Mouse (Mus musculus) stomach, embryonic 14.5 days (tissue): ENCODE measurements around the gene Tbx15. TPM values are rescaled to one million over a fixed set of nuclear protein-coding genes. Genes with fewer than 3 reads are reported as not detected.

Experiments
- ATAC-seq: fragments of 200-750 bp; cut with Nextera tagmentation; 2 replicates; pipeline ENCODE4 v1.8.0; 2017; ENCODE audit warnings: low read depth, moderate TSS enrichment; ENCODE audit not compliant: insufficient number of reproducible peaks, insufficient read depth, low FRiP score
- H3K27ac ChIP-seq: fragments of 300-500 bp; sonication (generic); 2 replicates; pipeline ENCODE4 v1.5.1; 2014; ENCODE audit warnings: mild to moderate bottlenecking, low read length, moderate library complexity, mixed read lengths
- H3K27me3 ChIP-seq: fragments of 300-500 bp; sonication (generic); 2 replicates; pipeline ENCODE4 v1.6.1; 2014; ENCODE audit warnings: low read length, control low read depth, mixed read lengths; ENCODE audit not compliant: control insufficient read depth, insufficient read depth
- H3K36me3 ChIP-seq: fragments of 300-500 bp; sonication (generic); 2 replicates; pipeline ENCODE4 v1.6.1; 2014; ENCODE audit warnings: mild to moderate bottlenecking, control low read depth, low read length, moderate library complexity, mixed read lengths; ENCODE audit not compliant: control insufficient read depth, insufficient read depth
- H3K4me1 ChIP-seq: fragments of 300-500 bp; sonication (generic); 2 replicates; pipeline ENCODE4 v1.6.1; 2014; ENCODE audit warnings: low read length, control low read depth, mixed read lengths; ENCODE audit not compliant: control insufficient read depth, insufficient read depth
- H3K4me2 ChIP-seq: fragments of 300-500 bp; sonication (generic); replicated peaks from 2 replicates; pipeline ENCODE4 v1.6.1; 2014; ENCODE audit warnings: low read depth, low read length, control low read depth
- H3K4me3 ChIP-seq: fragments of 300-500 bp; sonication (generic); 2 replicates; pipeline ENCODE4 v1.5.1; 2014; ENCODE audit warnings: low read depth, low read length, control low read depth
- H3K9ac ChIP-seq: fragments of 300-500 bp; sonication (generic); replicated peaks from 2 replicates; pipeline ENCODE4 v1.6.1; 2014; ENCODE audit warnings: low read depth, mild to moderate bottlenecking, control low read depth, low read length, moderate library complexity, mixed read lengths
- H3K9me3 ChIP-seq: fragments of 300-500 bp; sonication (generic); 2 replicates; pipeline ENCODE4 v1.6.1; 2016; ENCODE audit warnings: low read depth, low read length, control low read depth; ENCODE audit not compliant: control insufficient read depth
- WGBS: fragments of 180-500 bp; shearing (Covaris S2); extraction: QIAGEN DNeasy Blood & Tissue Kit; methylation state at CpG from one replicate; pipeline ENCODE4 v1.1.7; 2014; 5-methylcytosine and 5-hydroxymethylcytosine counted together
- polyA plus RNA-seq: library from polyadenylated mRNA; unstranded; fragments of >200 nt; fragmentation: Nextera tagmentation; extraction: Ambion mirVana; gene quantifications from 2 replicates; pipeline ENCODE4 v1.2.1, GENCODE M21; 2014

Tbx15 gene
- polyA plus RNA-seq, 1 experiment from 2014 or later, result 0.13 TPM

DNA sequence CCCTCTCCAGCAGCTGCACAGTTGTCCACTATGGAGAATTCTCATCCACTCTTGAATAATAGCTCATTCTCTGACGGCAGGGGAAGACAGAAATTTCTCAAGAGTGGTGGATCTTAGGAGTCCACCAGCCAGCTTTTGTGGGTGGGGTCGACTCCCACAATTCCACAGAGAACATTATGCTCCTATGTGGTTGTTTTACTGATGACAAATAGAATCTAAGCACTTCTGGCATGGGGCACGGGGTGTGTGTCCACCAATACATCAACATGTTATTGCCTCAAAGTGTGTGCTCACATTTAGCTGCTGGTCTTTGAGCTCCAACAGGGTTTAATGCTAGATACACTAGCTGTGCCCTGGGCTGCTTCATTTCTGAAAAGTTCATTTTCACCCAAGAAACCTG is 6.4 kb downstream of the Tbx15 start:
- H3K9me3 ChIP-seq, result no peaks in the 10 kb centered on the region
- H3K27ac ChIP-seq, result no peak overlapping the region
- H3K9ac ChIP-seq, result no peak overlapping the region
- H3K27me3 ChIP-seq, result peaks cover 79% of the 10 kb centered on the region
- no peak overlapping the region for H3K4me2 ChIP-seq
- no peaks in the 10 kb centered on the region for H3K4me1 ChIP-seq
- no peaks in the 10 kb centered on the region for H3K36me3 ChIP-seq
- no peak overlapping the region for H3K4me3 ChIP-seq
- no peak for ATAC-seq
- WGBS, result 30% methylated on average over 3 of the region's 3 CpGs

DNA sequence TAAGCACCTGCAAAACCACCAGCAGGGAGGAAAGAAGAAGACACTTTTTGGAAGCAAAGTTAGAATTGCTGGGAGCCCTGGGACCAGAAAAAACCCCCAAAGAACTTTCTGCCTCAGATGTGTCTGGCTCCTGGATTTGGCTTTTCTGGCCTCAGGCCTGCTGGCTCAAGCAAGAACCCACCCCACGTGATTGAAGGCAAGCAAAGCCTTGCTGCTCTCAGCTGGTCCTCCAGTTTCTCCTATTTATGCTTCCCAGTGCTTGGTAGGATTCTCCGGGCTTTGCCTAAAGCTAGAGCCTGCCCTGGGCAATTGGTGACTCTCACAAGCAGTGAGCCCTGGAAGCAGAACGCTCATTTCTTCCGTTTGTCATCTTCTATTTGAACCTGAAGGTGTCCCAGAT is 7.4 kb downstream of the Tbx15 start:
- Histone ChIP-seq H3K4me3 (no peak overlapping the region), H3K36me3 (no peaks in the 10 kb centered on the region), H3K4me2 (no peak overlapping the region), H3K27ac (no peak overlapping the region), H3K4me1 (no peaks in the 10 kb centered on the region), H3K9me3 (no peaks in the 10 kb centered on the region), H3K27me3 (peaks cover 73% of the 10 kb centered on the region), H3K9ac (no peak overlapping the region)
- 3% methylated on average over 4 of the region's 4 CpGs for WGBS
- ATAC-seq, result no peak

DNA sequence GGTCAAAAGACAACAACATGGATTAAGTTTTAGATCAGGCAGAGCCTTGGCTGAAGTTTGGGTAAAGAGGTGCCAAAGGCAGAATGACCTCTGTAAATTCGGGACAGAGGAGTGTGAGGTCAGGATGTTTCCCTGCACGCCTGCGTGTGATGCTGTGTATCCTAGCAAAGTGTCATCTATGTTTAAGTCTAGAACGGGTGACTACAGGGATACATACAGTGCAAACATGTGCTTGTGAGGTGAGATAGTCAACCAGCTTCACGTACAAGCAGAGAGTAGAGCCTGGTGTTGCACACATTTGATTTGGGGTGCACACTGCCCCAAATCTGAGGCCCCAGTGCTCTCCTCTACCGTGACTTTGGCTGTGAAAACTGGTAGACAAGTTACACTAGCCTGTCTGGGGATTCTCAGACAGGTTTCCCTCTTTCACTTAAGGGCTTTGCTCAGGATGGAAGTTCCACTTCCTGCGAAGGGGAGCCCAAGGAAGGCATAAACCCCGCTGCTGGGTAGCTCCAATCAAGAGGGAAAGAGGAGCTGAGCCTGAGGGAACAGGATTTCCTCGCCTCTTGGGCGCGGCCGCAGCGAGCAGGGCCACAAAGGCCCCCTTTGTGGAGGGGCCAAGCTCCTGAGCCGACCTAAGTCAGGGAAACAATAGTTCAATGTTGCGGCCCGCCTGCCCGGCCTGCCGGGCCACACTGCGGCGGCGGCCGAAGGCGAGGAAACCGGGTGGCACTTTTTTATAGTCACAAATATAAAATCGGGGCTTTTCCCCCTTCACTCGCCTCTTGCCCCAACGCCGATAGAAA is 8.0 kb downstream of the Tbx15 start:
- Histone ChIP-seq H3K4me3 (no peak overlapping the region), H3K9me3 (no peaks in the 10 kb centered on the region), H3K36me3 (no peaks in the 10 kb centered on the region), H3K4me2 (no peak overlapping the region), H3K9ac (no peak overlapping the region), H3K27ac (no peak overlapping the region), H3K4me1 (no peaks in the 10 kb centered on the region), H3K27me3 (peaks cover 71% of the 10 kb centered on the region)
- ATAC-seq, result no peak
- 2% methylated on average over 28 of the region's 28 CpGs for WGBS

DNA sequence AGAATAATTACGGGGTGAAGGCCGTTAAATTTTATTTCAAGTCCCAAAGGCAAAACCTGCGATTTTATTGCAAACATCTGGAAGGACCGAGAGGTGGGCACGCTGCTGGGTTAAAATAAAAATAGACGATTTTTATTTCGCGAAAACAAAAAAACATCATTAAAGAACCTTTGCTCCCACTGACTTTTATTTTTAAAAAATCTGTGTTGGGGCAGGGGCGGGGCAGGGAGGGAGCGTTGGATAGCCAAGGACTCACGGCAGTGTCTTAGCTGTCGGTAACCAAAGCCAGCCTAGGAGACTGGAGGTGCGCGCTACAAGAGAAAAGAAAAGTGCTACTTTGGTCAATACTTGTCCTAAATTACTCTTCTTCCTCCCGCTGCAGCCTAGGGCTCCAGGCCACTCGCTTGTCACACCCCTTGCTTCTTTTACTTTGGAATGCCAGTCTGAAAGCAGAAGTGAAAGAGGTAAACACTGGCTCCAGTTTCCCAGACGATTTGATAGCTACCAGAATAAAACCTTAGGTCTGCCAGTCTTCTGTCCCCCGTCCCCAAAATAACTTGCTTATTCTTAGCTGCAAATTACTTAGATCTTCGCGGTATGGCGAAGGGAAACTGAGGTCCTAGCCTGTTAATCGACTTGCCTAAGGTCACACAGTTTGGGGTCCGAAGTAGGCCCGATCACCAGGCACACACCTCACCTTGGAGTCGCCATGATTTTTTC is 8.8 kb downstream of the Tbx15 start:
- Histone ChIP-seq H3K27ac (no peak overlapping the region), H3K4me3 (no peak overlapping the region), H3K9ac (no peak overlapping the region), H3K4me1 (no peaks in the 10 kb centered on the region), H3K9me3 (no peaks in the 10 kb centered on the region), H3K27me3 (peaks cover 69% of the 10 kb centered on the region), H3K36me3 (no peaks in the 10 kb centered on the region), H3K4me2 (no peak overlapping the region)
- 2% methylated on average over 25 of the region's 25 CpGs for WGBS
- no peak for ATAC-seq

DNA sequence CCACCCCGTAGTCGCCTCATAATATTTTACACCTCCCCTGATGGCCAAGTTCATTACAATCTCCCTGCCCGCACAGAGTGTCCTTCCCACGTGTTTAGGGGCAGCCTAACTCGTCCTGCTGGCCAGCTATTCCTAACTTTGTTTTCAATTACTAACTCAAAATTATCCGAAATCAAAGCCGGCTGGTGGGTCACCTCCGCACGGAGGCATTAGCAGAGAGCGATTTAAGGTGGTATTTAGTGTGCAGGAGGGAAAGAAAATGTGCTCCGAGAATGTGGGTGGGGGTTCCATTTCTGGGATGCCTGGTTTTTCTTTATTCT is 9.3 kb downstream of the Tbx15 start:
- Histone ChIP-seq H3K36me3 (no peaks in the 10 kb centered on the region), H3K27me3 (peaks cover 71% of the 10 kb centered on the region), H3K4me2 (no peak overlapping the region), H3K4me3 (no peak overlapping the region), H3K27ac (no peak overlapping the region), H3K4me1 (no peaks in the 10 kb centered on the region), H3K9ac (no peak overlapping the region), H3K9me3 (no peaks in the 10 kb centered on the region)
- ATAC-seq, result no peak
- 2% methylated on average over 11 of the region's 11 CpGs for WGBS

DNA sequence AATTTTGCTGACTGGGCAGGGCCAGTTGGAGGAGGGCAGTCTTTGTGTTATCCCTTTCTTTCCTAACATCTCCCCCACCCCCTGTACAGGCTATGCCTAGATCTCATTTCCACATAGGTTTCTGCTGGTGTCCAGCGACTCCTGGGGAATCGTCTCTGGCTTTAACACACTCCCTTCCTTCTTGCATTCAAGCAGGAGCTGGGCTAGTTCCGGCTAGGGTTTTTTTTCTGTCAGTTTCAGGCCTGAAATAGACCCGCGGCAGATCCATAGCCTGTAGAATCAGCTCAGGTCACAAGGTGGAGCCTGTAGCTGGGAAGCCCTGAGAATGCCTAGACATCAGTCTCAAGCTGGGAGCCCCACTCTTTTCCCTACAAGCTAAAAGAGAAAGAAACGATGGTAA is 9.7 kb downstream of the Tbx15 start:
- no peak for ATAC-seq
- H3K4me2 ChIP-seq, result no peak overlapping the region
- no peaks in the 10 kb centered on the region for H3K4me1 ChIP-seq
- H3K36me3 ChIP-seq, result no peaks in the 10 kb centered on the region
- H3K27ac ChIP-seq, result no peak overlapping the region
- H3K9ac ChIP-seq, result no peak overlapping the region
- no peaks in the 10 kb centered on the region for H3K9me3 ChIP-seq
- peaks cover 69% of the 10 kb centered on the region for H3K27me3 ChIP-seq
- WGBS, result 1% methylated on average over 6 of the region's 6 CpGs
- no peak overlapping the region for H3K4me3 ChIP-seq

DNA sequence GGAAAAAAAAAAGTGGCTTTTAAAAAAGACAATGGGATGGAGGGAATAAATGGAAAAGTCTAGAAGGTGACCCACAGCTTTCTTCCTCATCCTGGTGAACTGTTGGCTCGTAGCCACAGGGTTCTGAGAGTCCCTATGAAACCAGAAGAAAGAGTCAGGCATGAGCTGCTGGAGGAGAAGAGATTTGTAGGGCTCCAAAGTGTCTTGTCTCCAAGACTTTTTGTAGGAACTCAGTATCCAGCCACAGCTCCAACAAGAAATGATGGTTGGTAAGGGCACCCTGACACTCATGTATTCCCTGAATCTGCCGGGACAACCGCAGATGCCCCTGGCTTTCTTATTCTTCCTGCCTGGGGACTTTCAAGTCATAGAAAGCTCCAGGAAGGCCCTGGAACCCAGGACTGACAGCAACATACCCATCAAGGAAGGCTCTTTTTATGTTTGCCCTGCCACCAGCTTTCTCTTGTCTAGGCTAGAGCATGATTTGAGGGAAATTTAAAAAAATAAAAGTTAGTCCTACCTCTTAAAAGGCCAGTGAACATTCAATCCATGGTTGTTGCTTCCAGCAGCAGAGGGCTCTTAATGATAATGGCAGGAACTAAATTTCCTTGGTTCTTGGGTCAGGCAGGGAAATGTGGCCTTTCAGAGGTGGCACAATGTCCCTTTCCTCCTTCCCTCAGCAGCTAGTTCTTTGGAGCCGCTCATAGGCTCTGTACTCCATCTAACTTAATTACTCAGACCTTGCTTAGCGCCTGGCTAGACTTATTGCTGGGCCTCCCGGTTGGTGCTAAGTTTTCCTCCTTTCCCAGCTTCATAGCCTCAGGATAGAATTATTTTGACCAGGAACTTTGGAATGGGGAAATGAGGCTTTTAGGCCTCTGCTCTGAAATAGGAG is 11.3 kb downstream of the Tbx15 start:
- Histone ChIP-seq H3K36me3 (no peaks in the 10 kb centered on the region), H3K4me3 (no peak overlapping the region), H3K4me2 (no peak overlapping the region), H3K9ac (no peak overlapping the region), H3K4me1 (no peaks in the 10 kb centered on the region), H3K27ac (no peak overlapping the region), H3K27me3 (peaks cover 68% of the 10 kb centered on the region), H3K9me3 (no peaks in the 10 kb centered on the region)
- no peak for ATAC-seq
- 8% methylated on average over 6 of the region's 6 CpGs for WGBS

DNA sequence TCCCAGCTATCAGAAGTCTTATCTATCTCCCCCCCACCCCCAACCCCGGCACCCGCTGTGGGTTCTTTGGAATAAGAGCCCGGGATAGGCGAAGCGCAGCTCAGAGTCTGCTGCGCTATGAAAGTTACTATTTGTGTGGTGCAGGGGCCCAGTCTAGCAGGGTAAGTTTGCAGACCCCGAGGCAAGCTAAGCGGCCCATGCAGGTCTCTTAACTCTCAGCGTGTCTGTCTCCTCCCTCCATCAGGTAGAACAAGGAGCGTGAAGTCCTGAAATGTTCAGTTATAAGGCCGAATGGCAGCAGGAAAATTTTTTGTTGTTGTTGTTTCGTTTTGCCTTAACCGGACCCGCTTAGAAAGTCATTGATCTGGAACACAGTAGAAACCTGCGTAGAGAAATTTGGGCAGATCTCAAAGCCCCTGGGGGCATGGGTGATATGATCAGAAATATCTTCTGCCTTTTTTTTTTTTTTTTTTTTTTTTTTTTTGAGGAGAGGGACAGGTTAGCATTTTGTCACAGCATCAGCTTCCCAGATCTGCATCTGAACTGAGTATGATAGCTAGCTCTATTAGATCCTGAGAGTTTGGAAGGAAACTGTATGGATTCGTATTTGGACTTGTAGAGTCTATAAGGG is 12.4 kb downstream of the Tbx15 start:
- Histone ChIP-seq H3K27me3 (peaks cover 71% of the 10 kb centered on the region), H3K36me3 (no peaks in the 10 kb centered on the region), H3K9me3 (no peaks in the 10 kb centered on the region), H3K9ac (no peak overlapping the region), H3K4me2 (no peak overlapping the region), H3K4me3 (no peak overlapping the region), H3K27ac (no peak overlapping the region), H3K4me1 (no peaks in the 10 kb centered on the region)
- no peak for ATAC-seq
- 1% methylated on average over 16 of the region's 16 CpGs for WGBS
